Mouse (Mus musculus) adrenal gland, adult 18-20 months (tissue): Measurements from ENCODE around the gene Stk19. TPM values are rescaled to one million over a fixed set of nuclear protein-coding genes. Genes with fewer than 3 reads are reported as not detected.
"Not testable (repeated sequence)": the region's sequence is repeated elsewhere in the genome, so short reads cannot be mapped to it uniquely, and the experiment has no call there.

ENCODE experiments used
- DNase-seq, 2 experiments: peaks; one replicate each; pipeline ENCODE4 v3.0.0; 2021 to 2022; ENCODE audit warnings: low spot score in 2 of 2
- total RNA-seq, 2 experiments: library from RNA; stranded (reverse); gene quantifications; 1 replicate in 1 of 2; 2 replicates in 1 of 2; pipeline ENCODE4 v1.2.3; 2021

The Stk19 gene
- total RNA-seq, 2 experiments from 2014 or later = 54.2 to 62.5 TPM

DNA sequence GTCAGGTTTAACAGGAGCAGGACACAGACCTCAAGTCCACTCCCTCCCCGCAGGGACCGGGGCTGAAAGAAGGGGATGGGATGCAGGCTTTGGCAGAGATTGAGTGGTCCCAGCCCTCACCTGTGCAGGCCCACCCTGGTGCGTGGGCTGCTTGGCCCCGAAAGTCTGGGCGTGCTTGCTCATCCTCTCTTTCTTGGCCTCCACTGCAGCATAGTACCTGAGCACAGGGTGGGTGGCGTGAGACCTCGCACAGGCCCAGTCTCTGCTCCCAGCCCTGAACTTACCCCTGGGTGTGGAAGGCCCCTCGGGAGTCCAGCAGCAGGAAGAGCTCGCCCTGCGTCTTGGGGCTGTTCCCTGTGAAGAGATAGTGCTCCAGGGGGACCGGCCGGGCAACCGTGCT, 8.1 kb upstream of the Stk19 start:
- no peak for DNase-seq

DNA sequence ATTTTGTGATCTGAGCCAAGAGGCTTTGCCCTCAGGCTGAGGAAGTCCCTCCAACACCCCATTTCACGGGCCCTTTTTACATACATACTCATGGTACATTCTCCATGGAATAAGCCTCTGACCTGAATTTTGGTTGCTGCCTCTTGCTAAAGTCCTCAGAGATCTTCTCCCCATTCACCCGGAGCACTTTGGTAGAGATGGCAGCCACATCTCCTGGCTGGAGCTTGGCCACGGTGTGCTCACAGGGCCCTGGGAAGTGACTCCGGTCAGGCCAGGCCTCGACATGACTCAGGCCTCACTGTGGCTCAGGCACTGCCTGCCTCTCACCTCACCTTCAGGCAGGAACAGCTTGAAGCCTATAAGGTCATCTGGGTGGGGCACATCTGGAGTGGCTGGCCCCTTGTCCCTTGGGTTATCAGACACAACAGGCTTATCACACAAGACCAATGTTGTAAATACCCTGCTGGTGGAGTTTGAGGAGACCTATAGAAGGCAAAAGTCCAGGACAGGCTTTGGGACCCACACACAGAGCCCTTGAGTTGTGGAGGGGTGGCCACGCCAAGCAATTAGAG, 4.1 kb upstream of the Stk19 start:
- no peak for DNase-seq

DNA sequence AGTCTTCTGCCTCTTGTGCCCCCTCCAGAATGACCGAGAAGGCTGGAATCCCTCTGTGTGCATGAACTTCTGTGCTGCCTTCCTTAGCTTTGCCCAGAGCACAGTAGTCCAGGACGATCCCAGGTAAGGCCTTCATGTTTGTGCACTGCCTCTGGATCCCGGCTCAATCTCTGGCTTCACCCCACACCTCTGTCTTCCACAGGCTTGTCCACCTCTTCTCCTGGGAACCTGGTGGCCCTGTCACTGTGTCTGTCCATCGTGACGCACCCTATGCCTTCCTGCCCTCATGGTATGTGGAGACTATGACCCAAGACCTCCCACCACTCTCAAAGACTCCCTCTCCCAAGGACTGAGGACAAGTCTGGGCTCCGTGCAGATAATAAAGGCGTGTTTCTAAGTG, 2.0 kb upstream of the Stk19 start:
- DNase-seq = no peak

DNA sequence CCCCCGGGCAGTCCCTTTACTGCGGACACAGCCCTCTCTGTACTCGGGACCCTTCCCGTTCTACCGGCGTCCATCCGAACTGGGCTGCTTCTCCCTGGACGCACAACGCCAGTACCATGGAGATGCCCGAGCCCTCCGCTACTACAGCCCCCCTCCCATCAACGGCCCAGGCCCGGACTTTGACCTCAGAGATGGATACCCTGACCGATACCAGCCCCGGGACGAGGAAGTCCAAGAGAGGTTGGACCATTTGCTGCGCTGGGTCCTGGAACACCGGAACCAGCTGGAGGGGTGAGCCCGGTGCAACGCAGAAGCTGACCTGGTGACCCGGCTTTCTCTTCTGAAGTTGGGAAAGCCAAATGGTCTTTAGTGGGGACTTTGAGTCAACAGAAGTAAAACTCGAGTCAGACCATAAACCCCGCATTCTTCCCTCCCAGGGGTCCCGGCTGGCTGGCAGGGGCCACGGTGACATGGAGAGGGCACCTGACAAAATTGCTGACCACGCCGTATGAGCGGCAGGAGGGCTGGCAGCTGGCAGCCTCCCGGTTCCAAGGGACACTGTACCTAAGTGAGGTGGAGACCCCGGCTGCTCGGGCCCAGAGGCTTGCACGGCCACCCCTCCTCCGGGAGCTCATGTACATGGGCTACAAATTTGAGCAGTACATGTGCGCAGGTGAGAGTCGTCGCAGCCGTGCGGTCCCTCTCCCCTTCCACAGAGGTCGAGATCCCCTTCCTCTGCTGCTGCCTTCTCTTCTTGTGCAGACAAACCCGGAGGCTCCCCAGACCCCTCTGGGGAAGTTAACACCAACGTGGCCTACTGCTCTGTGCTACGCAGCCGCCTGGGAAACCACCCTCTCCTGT, 949 bp upstream of the Stk19 start:
- no peak for DNase-seq

DNA sequence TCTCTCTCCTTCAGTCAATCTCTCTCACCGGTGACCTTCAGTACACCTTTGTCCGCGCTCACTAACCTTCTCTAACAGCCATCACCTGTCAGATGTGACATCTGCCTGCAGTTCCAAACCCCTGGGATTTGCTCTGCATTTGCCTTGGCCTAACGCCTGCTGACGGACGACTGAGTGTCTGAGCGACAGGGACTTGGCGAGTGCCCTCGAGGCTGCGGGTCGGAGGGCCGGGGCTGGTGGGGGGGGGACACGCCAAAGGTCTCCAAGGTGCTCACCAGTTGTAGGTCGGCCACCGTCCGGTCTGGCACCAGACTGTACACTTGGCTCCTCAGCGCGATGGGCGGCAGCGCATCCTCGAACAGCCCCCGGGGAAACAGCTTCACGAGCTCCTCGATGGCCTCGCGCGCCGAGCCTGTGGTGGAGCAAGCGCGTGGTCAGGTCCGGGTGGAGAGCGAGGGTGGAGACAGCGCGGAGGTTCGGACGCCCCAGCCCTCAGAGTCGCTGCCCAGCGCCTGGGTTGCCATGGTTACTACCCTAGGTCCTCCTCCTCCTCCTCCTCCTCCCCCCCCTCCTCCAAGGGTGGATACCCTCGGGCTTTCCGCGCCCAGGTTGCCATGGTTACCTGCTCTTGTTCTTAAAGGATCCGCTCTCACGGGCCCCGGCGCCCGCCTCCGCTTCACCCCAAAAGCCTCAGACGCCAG, 440 bp downstream of the Stk19 start:
- DNase-seq = no peak

DNA sequence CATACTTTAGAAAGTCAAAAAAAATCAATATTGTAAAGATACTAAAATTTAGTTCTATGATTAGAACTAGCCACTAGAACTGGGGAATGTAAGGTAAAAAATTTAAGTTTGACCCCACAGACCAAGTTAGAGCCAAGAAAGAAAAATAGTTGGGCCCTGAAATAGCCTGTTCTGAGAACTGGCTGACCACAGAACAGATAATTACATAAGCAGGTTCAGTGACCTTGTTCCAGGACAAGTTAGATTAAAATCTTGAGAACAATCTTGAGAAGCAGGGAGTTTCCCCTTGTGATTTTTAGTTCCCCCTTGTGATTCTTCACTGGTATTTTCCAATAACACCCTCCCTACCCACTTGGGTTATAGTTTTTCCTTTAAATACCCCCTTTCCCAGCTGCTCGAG, 6.0 kb downstream of the Stk19 start:
- DNase-seq = not testable (repeated sequence)

DNA sequence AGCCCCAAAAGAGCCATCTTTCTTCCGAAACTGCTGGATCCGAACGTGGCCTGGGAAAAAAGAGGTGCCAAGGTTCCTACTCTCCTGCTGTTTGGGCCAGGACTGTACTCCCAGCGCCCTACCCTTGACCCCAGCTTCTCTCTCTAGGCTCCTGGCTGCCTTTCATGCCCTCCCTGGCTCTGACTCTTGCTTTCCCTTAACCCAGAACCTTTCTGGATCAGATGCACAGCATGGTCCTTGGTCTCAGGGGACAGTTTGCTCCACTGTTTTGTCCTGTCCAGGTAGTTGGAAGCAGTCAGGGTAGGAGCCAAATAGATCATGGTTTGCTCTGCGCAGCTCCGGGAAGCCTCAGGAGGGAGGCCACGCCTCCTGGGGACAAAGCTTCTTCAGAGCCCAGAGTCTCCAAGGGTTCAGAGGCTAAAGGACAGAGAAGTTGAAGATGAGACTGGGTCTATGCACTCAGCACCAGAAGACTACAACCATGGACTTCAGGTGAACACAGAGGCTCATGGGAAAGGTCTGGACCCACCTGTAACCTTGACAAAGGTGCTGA, 21.9 kb downstream of the Stk19 start:
- no peak for DNase-seq

DNA sequence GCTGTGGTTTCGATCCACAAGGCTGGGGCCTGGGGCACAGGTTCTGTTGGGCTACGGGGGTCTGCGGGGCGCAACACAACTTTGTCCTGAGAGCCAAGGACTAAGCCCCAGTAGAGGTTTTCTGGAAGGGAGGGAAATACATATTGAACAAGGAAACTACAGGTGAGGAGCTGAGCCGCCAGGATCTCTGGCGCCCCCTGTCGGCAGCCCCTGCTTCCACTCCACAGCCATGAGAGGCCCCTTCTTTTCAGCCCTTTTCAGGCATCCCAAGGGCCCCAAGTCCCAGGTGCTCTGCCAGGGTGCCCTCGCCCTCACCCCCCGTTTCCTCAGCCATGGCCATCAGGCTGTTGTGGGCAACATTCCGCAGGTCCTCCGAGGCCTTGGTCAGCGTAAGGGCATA, 23.0 kb downstream of the Stk19 start:
- peak; percentile 49 to 68 for DNase-seq

DNA sequence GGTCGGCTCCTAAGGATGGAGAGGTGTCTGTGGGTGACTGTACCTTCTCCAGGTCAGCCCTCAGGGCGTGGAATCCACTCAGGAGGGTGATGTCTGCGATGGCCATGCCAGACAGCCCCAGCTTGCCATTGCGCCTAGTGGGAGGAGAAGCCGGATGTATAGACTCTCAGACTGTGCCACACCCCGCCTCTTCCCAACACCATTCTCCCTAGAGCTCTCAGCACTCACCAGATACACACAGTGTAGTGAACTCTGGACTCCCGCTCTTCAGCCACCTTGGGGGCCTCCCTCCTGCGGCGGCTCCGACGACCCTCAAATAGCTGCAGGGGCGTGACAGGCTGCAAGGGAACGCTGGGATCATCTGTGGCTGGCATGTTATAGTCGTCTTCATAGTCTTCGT, 25.5 kb downstream of the Stk19 start:
- no peak for DNase-seq

DNA sequence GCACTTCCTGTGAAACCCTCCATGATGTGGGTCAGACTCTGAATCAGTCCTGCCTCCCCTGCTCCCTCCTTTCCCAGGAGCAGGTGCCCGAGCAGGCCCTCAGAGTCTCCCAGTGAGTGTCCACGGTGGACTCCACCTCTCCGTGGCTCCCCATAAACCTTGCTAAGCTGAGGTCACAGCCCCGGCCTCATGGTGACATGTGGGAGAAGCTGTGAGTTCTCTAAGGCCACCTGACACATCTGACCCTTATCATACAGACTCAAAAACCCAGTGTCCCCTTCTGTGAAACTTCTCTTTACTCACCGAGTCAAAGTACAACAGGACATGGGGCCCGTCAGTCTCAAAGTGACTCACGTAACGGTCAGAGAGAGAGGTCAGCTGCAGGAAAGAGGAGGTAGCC, 25.9 kb downstream of the Stk19 start:
- DNase-seq = peak in 1 of 2 experiments; percentile 31

DNA sequence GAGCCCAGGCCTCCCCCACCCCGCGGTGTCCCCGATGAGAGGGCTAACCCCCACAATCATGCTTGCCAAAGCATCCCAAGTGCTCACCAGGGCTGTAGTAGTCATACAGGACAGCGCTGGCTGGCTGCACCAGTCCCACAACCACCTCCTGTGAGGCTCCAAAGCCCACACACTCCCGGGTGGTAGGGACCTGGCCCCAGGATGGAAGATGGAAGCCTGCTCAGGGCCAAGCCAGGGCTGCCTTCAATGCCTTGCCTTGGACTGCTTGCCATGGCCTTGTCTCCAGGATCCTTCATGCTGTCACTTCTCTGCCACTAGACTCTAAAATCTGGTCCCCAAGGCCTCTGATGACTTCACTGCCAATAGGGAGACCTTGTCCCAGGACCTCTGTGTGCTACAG, 26.3 kb downstream of the Stk19 start:
- DNase-seq = peak in 1 of 2 experiments; percentile 37

DNA sequence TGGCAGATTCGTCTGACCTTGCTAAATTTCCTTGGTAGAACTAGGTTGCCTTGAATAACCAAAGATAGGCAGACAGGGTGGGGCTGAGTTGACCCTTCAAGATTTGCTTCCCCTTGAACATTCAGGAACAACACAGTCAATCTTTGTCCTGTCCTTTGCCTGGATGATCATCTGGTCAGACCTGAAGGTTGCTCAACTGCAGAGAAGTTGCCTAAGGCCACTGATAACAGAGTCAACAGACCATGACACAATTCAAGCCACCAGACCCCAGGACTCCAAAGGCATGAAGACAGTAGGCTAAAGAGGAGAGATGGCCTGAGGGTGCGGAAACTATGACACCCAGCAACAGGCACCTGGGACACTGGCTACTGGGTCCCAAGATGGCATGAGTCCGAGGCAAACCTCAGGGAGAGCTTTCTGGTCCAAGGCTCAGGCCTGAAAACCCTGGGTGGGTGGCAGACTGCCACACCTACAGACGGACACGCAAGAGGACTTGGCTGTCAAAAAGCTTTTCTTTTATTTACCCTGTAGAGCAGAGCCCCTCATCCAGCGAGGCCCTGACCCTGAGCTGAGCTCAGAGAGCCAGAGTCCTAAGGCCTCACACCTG, 28.0 kb downstream of the Stk19 start:
- no peak for DNase-seq

DNA sequence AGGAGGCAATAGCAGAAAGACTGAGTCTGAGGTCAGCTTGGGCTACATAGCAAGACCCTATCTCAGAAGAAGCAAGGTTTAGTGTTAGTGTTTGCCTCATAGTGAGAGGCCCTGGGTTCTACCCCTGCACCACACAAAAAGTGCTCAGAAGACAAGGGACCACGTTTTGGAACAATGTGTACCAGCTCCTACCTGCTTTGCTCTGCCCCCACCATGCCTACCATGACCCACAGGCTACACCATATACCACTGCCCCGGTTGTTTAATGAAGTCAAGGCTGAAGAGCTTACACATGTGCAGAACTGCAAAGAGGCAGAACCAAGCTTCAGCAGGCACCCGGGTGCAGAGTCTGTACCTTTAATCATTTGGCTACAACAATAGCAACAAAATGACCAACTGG, 29.6 kb downstream of the Stk19 start:
- DNase-seq = no peak

DNA sequence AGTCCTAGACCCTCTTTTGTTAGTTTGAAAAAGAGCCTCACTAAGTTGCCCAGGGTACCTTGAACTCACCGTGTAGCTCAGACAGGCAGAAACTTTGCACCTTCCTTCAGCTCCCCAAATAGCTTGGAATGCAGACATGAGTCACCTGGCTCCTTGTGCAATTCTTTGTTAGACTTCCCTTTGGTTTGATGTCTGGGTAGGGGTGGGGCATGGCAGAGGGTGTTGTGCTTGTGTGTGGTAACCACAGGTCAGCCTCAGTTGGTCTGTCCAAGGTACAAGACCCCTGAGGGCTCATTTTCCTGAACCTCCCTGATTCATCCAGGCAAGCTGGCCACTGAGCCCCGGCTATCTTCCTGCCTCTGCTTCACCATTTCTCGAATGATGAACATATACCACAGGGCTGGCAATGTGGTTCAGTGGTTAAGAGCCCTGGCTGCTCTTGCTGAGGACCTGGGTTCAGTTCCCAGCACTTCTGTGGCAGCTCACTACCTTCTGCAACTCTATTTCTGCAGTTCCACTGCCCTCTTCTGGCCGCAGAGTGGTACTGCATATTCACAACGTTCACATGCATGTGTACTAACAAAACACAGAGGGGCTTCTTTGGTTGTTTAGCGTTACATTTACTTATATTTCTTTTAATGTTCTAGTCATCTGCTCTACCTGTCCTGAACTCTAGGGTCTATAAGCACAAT, 31.7 kb downstream of the Stk19 start:
- DNase-seq = peak in 1 of 2 experiments; percentile 24

DNA sequence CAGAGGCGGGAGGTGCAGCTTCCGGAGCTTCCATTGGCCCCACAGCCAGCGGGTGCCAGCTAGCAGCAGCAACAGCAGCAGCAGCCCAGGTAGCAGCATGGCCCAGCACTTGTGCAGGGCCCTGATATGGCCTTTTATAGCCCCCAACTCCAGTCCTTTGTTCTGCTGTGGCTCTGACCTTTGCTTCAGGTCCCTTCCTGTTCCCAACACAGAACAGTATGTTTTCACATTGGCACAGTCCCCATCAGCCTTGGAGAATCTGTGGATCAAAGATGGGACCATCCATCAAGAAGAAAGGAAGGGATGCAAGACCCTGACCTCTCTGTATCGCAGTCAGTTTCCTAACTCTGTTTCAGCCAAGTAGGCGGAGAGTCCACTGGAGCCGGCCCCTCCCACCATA, 32.4 kb downstream of the Stk19 start, which contains the start of gene Cyp21a1:
Cyp21a1 (minus strand) TSS at position 261 of the 400 bp plus-strand sequence.
- DNase-seq = peak in 1 of 2 experiments; percentile 58

DNA sequence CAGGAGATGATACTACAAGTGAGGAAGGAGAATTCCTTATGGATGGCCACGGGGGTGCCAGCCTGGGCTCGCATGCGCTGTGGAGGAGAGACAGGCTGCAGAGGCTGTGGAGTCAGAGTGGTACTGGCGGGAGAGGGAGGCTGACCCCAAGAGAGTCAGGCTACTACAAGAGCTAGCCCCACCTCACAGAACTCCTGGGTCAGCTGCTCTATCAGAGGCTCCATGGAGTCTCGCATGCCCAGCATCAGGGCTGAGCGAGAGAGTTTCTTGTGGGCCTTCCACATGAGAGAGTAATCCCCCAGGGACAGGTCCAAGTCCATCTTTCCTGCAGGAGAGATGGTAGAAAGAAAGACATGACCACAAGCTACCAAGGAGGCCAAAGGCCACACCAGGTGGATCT, 33.4 kb downstream of the Stk19 start:
- peak in 1 of 2 experiments; percentile 34 for DNase-seq

DNA sequence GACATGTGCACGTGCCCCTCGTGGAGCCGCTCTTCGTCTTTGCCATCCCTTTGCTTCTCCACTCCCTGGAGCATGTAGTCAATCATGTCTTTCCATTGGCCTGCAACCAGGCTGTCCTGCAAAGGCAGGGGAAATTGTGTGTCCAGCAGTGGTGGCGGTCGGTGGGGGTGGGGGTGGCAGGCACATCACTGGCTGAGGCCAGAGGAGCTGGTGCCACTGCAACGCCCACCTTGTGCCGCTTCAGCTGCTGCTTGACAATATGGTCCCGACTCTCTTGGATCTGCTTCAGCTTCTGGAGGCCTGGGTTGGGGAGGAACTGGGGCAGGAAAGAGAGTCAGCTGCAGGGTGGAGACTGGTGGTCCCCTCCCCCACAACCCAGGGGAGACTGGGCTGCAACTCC, 34.0 kb downstream of the Stk19 start:
- peak in 1 of 2 experiments; percentile 32 for DNase-seq

DNA sequence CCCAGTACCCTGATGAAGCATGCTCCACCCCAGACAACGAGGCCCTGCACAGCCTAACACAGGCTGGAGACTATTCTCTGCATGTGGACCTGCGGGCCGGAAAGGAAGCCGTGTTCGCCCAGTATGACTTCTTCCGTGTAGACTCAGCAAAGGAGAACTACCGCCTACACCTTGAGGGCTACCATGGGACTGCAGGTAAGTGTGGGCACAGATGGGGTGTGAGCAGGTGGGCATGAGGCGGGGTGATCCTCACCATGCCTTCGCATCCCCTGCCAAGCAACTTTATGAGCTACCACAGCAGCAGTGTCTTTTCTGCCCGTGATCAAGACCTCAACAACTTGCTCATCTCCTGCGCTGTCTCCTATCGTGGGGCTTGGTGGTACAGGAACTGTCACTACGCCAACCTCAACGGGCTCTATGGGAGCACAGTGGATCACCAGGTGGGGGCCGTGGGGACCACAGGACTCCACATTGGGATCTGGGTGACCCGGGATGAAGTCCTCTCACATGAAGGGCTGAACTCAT, 35.9 kb downstream of the Stk19 start:
- peak; percentile 23 to 31 for DNase-seq

DNA sequence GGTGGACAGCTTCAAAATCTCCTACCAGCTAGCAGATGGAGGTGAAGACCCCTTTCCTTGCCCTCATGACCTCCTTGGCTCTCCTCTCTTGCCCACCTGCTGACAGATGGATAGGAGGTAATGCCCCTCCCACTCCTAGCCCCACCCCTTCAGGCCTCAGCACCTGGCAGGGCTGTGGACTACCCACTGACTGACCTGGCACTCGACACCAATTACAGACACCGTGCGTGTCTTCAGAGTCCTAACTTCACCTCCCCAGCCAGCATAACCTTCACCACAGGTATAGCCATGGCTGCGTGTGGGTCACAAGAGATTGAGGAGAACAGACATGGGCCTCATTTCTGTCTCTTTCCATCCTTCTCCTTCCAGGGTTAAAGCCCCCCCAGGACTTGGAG, 37.2 kb downstream of the Stk19 start:
- DNase-seq = peak; percentile 17 to 28

DNA sequence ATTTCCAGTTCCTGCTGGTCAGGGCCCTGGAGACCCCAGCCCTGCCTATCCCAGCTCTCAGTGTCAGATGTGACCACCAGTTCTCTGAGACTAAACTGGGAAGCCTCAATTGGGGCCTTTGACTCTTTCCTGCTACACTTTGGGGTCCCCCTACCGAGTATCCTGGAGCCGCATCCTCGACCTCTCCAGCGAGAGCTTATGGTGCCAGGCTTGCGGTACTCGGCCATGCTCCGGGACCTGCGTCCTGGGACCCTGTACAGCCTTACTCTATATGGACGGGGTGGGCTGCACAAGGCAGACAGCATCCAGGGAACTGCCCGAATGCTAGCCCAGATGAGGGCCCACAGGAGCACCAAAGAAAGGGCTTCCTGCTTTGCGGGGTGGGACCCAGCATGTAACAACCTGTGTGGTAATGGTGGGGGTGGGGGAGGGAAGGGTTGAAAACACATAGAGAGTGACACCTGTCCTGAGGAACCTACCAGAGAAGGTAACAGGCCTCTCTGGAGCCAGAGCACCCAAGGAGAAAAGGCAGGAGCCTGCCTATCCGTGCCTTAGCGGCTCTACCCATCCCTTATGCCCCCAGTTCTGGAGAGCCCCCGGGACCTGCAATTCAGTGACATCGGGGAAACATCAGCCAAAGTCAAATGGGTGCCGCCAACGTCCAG, 37.7 kb downstream of the Stk19 start:
- DNase-seq = peak in 1 of 2 experiments; percentile 24
